Mouse (Mus musculus) cortical plate, adult 2 months (tissue): ENCODE results near the gene Naif1.

Experiments used
- CTCF ChIP-seq: fragments of 200-500 bp; IDR thresholded peaks from 2 replicates; pipeline ENCODE4 v1.5.1; 2011; ENCODE audit warnings: mild to moderate bottlenecking, control low read depth, low read length; ENCODE audit not compliant: insufficient read depth; ENCODE audit errors: extremely low read depth
- POLR2A ChIP-seq: fragments of 200-500 bp; IDR thresholded peaks from 2 replicates; pipeline ENCODE4 v1.6.1; 2011; ENCODE audit warnings: mild to moderate bottlenecking, low read length, control low read depth; ENCODE audit not compliant: insufficient read depth; ENCODE audit errors: extremely low read depth

DNA sequence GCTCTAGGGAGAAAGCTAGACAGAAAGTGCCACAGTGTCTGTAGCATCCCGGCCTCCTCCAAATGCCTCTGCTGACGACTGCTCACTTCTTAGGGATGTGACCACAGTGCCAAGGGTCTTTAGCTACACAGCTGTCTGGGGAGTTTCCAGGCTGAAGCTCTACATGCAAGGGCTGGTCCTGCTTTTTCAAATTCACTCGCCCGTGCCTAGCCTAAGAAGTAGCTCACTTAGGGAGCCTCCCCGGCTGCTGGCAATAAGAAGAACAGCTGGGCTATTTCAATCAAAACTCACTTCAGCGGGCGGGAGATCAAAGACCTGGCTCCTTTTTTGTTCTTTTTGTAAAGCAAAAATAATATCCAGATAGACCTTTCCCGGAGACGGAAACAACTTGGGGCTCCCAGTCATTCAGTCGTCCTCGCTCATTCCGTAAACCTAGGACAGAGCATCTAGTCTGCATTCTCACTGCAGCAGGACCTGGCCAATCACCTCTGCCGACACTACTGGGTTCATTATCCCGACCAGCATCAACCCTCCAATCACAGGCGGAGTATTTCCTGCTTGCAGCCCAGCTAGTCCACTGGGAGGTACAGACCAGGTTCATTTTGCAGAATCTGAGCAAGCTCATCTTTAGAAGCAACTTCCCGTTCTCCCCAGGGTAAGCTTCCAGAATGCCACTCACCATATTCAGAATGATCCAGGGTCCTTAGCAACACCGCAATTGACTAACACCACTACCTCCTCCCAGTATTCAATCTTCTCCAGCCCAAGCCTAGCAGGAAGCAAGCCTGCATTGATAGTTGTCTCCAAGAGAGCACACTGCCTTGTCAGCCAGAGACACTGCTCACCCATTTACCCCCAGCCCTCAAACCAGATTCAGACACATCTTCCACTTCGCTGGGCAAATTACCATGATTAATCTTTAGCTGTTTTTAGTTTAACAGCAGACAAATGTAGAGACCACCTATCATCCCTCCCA is 19.3 kb upstream of the Naif1 start:
- TF ChIP-seq CTCF (no peak), POLR2A (peak; percentile 91)
